Mouse (Mus musculus) kidney, embryonic 16.5 days (tissue): ENCODE measurements around the gene Nsmce3. TPM values are rescaled to one million over a fixed set of nuclear protein-coding genes. Genes with fewer than 3 reads are reported as not detected.

Source experiments
- ATAC-seq: fragments of 200-750 bp; cut with Nextera tagmentation; 2 replicates; pipeline ENCODE4 v1.8.0; 2017; ENCODE audit warnings: moderate TSS enrichment; ENCODE audit not compliant: low FRiP score, low TSS enrichment
- H3K27ac ChIP-seq: fragments of 300-500 bp; sonication (generic); 2 replicates; pipeline ENCODE4 v1.5.1; 2014; ENCODE audit warnings: low read length
- H3K27me3 ChIP-seq: fragments of 300-500 bp; sonication (generic); 2 replicates; pipeline ENCODE4 v1.6.1; 2014; ENCODE audit warnings: low read length, control low read depth, mixed read lengths; ENCODE audit not compliant: insufficient read depth
- H3K36me3 ChIP-seq: fragments of 300-500 bp; sonication (generic); 2 replicates; pipeline ENCODE4 v1.6.1; 2014; ENCODE audit warnings: low read length, control low read depth, mixed read lengths; ENCODE audit not compliant: insufficient read depth
- H3K4me1 ChIP-seq: fragments of 300-500 bp; sonication (generic); 2 replicates; pipeline ENCODE4 v1.6.1; 2014; ENCODE audit warnings: low read length, control low read depth, mixed read lengths; ENCODE audit not compliant: insufficient read depth
- H3K4me2 ChIP-seq: fragments of 300-500 bp; sonication (generic); replicated peaks from 2 replicates; pipeline ENCODE4 v1.6.1; 2014; ENCODE audit warnings: low read depth, low read length
- H3K4me3 ChIP-seq: fragments of 300-500 bp; sonication (generic); 2 replicates; pipeline ENCODE4 v1.5.1; 2014; ENCODE audit warnings: mild to moderate bottlenecking, low read length
- H3K9ac ChIP-seq: fragments of 300-500 bp; sonication (generic); replicated peaks from 2 replicates; pipeline ENCODE4 v1.6.1; 2014; ENCODE audit warnings: low read length
- H3K9me3 ChIP-seq: fragments of 300-500 bp; sonication (generic); 2 replicates; pipeline ENCODE4 v1.6.1; 2016; ENCODE audit warnings: low read length, control low read depth
- WGBS: fragments of 180-500 bp; shearing (Covaris S2); extraction: QIAGEN DNeasy Blood & Tissue Kit; methylation state at CpG from one replicate; pipeline ENCODE4 v1.1.7; 2014; 5-methylcytosine and 5-hydroxymethylcytosine counted together
- polyA plus RNA-seq: library from polyadenylated mRNA; unstranded; fragments of >200 nt; fragmentation: Nextera tagmentation; extraction: Ambion mirVana; gene quantifications from 2 replicates; pipeline ENCODE4 v1.2.1, GENCODE M21; 2015

The Nsmce3 gene
- polyA plus RNA-seq, 1 experiment from 2014 or later, result 10.8 TPM

DNA sequence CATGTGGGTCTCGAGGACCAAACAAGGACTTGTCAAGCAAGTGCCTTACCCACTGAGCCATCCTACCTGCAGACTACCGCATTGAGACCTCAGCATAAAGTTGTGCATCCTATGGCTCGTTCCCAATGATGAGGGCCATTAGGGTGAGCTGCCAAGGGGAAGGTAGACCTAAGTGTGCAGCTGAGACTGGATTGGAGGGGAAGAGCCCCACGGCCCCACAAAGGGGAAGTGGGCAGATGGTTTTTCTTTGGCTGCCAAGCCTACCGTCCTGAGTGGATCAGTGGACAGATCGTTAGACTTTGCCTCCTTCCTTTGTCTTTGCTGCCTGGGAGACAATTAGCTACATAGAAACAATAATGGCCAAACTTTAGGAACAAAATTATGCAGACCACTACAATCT lies 23.8 kb upstream of the Nsmce3 start:
- Histone ChIP-seq H3K4me2 (no peak overlapping the region), H3K27ac (no peak overlapping the region), H3K4me1 (no peaks in the 10 kb centered on the region), H3K9ac (no peak overlapping the region), H3K9me3 (no peaks in the 10 kb centered on the region), H3K4me3 (no peak overlapping the region), H3K36me3 (no peaks in the 10 kb centered on the region), H3K27me3 (no peaks in the 10 kb centered on the region)
- ATAC-seq, result no peak
- WGBS, result 89% methylated on average over 6 of the region's 6 CpGs

DNA sequence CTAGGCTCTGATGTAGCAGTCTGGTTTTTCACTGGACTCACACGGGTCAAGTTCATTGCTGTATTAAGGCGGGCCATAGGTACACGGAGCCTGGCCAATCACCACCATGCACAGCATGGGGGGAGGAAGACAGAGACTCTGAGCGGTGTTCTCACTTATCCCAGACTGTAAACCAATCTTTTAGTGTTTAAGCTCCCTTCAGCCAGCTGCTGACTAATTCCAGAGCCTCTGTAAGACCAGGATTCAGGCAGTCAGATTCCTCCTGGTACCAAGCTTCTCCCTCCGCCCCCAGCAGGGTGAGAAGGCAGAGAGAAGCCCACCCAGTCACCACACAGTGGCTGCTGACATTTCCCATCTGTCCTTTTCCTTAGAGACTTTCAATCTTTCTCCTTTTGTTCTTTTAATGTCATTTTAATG lies 22.9 kb upstream of the Nsmce3 start:
- Histone ChIP-seq H3K27me3 (no peaks in the 10 kb centered on the region), H3K4me2 (no peak overlapping the region), H3K4me1 (no peaks in the 10 kb centered on the region), H3K9ac (no peak overlapping the region), H3K4me3 (no peak overlapping the region), H3K9me3 (no peaks in the 10 kb centered on the region), H3K27ac (no peak overlapping the region), H3K36me3 (no peaks in the 10 kb centered on the region)
- ATAC-seq, result 0 out of 2 replicates have a peak, but pooled peaks have one; percentile 46
- 23% methylated on average over 5 of the region's 5 CpGs for WGBS

DNA sequence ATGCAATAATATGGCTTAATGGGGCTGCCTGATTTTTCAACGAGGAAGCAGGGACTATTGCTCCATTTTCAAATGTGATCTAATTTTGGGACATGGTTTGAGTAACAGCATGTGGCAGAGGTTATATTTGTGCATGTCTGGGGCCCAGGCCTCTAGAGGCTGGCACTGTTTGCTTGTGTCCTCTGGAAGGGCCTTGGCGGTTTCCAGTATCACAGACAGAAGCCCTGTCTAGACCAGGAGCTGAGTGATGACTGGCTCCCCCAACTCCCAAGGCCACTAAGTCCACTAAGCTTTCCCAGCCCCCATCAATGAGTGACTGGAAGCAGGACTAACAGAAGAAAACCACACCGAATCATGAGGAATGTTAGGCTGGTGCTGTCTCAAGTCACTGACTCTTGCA lies 18.3 kb upstream of the Nsmce3 start:
- Histone ChIP-seq H3K4me2 (no peak overlapping the region), H3K4me1 (no peaks in the 10 kb centered on the region), H3K36me3 (no peaks in the 10 kb centered on the region), H3K9ac (no peak overlapping the region), H3K27ac (no peak overlapping the region), H3K27me3 (no peaks in the 10 kb centered on the region), H3K9me3 (no peaks in the 10 kb centered on the region), H3K4me3 (no peak overlapping the region)
- no peak for ATAC-seq
- WGBS, result 63% methylated on average over 3 of the region's 3 CpGs

DNA sequence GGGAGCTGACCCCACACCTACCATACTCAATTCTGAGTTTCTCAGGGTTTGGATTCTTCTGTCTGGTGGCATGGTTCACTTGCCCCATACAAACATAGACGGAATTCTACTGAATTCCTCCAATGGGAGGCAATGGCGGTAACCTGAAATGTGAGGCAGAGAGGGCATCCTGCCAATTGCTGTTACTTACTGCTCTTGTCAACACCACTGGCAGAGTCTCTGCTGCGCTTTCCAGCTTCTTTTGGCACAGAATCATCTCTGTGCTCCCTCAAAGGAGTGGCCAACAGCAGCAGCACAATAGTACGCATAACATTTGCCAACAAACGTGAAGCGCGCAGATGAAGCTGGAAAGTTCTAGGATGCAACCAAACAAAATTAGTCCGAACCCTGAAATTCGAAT lies 17.1 kb upstream of the Nsmce3 start:
- ATAC-seq, result no peak
- H3K36me3 ChIP-seq, result no peaks in the 10 kb centered on the region
- no peak overlapping the region for H3K4me3 ChIP-seq
- no peak overlapping the region for H3K9ac ChIP-seq
- no peaks in the 10 kb centered on the region for H3K4me1 ChIP-seq
- no peaks in the 10 kb centered on the region for H3K27me3 ChIP-seq
- 81% methylated on average over 9 of the region's 9 CpGs for WGBS
- H3K27ac ChIP-seq, result no peak overlapping the region
- no peak overlapping the region for H3K4me2 ChIP-seq
- no peaks in the 10 kb centered on the region for H3K9me3 ChIP-seq

DNA sequence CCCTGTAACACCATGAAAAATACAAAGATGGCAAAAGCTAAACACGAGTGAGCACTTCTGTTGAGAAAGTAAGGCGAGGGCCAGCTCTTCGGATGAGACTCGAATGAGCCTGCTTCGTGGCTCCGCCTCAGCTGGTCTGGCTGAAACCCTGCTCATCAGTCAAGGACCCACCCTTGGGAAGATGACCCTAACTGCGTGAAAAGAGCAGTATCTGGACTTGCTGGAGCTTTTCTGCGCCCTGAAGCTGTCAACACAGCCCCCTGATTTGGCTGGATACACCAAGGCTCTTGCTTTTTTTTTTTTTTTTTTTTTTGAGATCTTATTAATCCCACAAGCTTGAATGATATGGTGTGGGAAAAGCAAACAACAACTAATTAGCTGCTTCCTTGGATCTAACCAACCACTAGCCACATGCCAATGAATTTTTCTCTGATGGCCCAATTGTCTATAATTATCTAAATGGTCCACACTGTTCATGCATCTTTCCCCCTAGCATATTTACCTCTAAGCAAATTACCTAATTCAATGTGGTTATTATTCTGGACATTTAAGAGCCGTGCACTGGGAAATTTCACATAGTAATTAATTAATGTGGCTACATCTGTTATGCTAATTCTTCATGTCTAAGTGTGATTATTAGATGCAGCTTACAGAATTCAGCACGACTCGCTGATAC lies 11.5 kb upstream of the Nsmce3 start:
- no peak overlapping the region for H3K27ac ChIP-seq
- no peak for ATAC-seq
- 84% methylated on average over 11 of the region's 11 CpGs for WGBS
- no peak overlapping the region for H3K4me3 ChIP-seq
- H3K36me3 ChIP-seq, result no peaks in the 10 kb centered on the region
- H3K4me2 ChIP-seq, result no peak overlapping the region
- no peaks in the 10 kb centered on the region for H3K9me3 ChIP-seq
- H3K9ac ChIP-seq, result no peak overlapping the region
- H3K4me1 ChIP-seq, result no peaks in the 10 kb centered on the region
- no peaks in the 10 kb centered on the region for H3K27me3 ChIP-seq

DNA sequence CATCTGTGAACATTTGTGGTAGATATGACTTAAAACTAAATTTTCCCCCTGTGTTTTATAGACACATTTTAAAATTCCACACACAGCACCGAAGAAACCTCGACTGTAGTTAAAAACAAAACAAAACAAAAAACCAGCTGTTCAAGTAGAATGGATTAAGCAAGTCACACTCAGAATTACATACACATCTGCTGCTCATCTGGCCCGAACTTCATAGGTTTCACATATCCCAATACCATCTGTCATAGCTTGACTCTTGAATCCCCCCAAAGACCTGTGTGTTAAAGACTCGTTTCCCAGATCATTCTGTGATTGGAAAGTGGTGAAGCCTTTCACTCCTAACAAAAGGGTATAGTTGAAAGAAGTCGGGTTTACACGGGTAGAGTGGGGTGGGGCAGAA lies 9.4 kb upstream of the Nsmce3 start:
- no peak overlapping the region for H3K27ac ChIP-seq
- no peak overlapping the region for H3K9ac ChIP-seq
- no peaks in the 10 kb centered on the region for H3K27me3 ChIP-seq
- 78% methylated on average over 6 of the region's 6 CpGs for WGBS
- no peaks in the 10 kb centered on the region for H3K36me3 ChIP-seq
- H3K4me3 ChIP-seq, result no peak overlapping the region
- H3K4me2 ChIP-seq, result no peak overlapping the region
- ATAC-seq, result no peak
- H3K9me3 ChIP-seq, result no peaks in the 10 kb centered on the region
- H3K4me1 ChIP-seq, result no peaks in the 10 kb centered on the region

DNA sequence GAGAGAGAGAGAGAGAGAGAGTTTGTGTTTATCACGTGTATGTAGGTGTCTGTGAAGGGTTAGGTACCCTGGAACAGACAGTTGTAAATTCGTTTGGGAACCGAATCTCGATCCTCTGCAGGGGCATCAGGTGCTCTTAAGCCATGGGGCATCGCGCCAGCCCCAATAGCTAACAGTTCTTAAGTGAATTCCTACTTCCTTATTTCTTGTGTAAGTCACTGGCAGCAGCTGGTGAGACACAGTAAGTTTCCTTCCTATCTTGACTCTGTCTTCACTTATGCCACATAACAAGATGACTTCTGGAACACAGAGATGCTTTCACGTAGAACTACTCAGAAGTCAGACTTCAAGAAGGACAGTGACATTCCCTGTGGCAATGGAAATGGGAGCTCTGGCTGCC lies 8.6 kb upstream of the Nsmce3 start:
- no peaks in the 10 kb centered on the region for H3K4me1 ChIP-seq
- no peaks in the 10 kb centered on the region for H3K36me3 ChIP-seq
- no peaks in the 10 kb centered on the region for H3K27me3 ChIP-seq
- 70% methylated on average over 7 of the region's 7 CpGs for WGBS
- no peak overlapping the region for H3K4me3 ChIP-seq
- no peak overlapping the region for H3K4me2 ChIP-seq
- H3K27ac ChIP-seq, result no peak overlapping the region
- no peak overlapping the region for H3K9ac ChIP-seq
- H3K9me3 ChIP-seq, result no peaks in the 10 kb centered on the region
- ATAC-seq, result no peak

DNA sequence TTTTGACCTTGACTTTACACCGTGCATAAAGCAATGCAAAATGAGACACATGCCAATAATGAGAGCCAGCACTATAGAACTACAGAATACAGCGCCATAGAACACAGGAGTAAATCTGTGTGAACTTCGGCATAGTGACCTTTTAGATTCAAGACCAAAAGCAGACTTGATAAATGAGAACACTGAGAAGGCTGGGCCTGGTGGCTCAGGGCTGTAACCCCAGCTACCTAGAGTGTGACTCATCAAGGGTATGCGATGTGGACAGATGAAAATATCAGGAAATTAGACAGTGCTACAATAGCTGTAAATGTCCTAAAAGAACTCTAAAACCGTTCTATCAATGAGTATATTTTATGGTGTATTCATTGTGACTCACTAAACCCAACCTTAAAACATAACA lies 7.6 kb upstream of the Nsmce3 start:
- Histone ChIP-seq H3K27ac (no peak overlapping the region), H3K27me3 (no peaks in the 10 kb centered on the region), H3K9me3 (no peaks in the 10 kb centered on the region), H3K4me1 (no peaks in the 10 kb centered on the region), H3K4me2 (no peak overlapping the region), H3K4me3 (no peak overlapping the region), H3K9ac (no peak overlapping the region), H3K36me3 (no peaks in the 10 kb centered on the region)
- no peak for ATAC-seq
- 76% methylated on average over 5 of the region's 5 CpGs for WGBS

DNA sequence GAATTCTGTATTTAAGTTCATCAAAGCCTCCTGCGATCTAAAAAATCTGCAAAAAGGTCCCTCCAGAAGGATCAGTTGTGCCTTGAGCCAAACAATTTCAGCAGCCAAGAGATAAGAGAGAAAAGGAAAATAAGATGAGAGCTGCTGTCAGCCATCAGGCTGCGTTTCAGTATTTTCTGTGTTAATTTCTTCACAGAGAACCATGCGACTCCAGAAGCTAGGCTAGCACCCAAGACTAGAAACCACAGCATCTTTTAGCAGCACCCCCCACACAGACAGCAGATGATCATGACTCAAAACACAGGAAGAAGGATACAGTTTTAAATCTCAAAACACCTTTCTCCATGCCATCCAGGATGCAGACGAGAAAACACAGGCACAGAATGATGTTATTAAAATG lies 2.1 kb upstream of the Nsmce3 start:
- peaks cover 8% of the 10 kb centered on the region for H3K4me1 ChIP-seq
- no peaks in the 10 kb centered on the region for H3K36me3 ChIP-seq
- ATAC-seq, result no peak
- H3K4me3 ChIP-seq, result no peak overlapping the region
- no peaks in the 10 kb centered on the region for H3K9me3 ChIP-seq
- no peak overlapping the region for H3K27ac ChIP-seq
- no peaks in the 10 kb centered on the region for H3K27me3 ChIP-seq
- H3K4me2 ChIP-seq, result no peak overlapping the region
- H3K9ac ChIP-seq, result no peak overlapping the region
- 89% methylated on average over 4 of the region's 4 CpGs for WGBS

DNA sequence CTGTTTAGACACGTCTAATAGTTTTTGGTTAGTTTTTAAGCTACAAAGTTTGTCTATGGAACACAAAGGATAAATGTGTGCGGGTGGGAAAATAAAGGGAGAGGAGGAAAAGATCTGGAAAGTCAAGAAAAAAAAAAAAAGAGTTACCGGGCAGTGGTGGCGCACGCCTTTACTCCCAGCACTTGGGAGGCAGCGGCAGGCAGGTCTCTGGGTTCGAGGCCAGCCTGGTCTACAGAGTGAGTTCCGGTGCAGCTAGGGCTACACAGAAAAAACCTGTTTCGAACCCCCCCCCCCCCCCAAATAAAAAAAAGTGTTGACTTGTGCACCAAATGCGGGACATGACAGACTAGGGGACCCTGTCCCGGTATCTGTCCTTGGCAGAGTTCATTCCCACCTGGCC lies 469 bp upstream of the Nsmce3 start:
- Histone ChIP-seq H3K27ac (peak overlapping the region; percentile 97), H3K9ac (peak overlapping the region; percentile 98)

More for the DNA sequence above, 469 bp upstream of the Nsmce3 start:
- 40% methylated on average over 11 of the region's 11 CpGs for WGBS
- H3K4me2 ChIP-seq, result peak overlapping the region; percentile 56
- H3K27me3 ChIP-seq, result no peaks in the 10 kb centered on the region
- H3K36me3 ChIP-seq, result no peaks in the 10 kb centered on the region
- H3K4me3 ChIP-seq, result peak overlapping the region; percentile 94
- 0 out of 2 replicates have a peak, but pooled peaks have one; percentile 5 for ATAC-seq
- H3K9me3 ChIP-seq, result no peaks in the 10 kb centered on the region
- H3K4me1 ChIP-seq, result peaks cover 8% of the 10 kb centered on the region
